Mouse (Mus musculus) urinary bladder, adult 2 months (tissue): ENCODE results near the gene Ebf1. TPM values are rescaled to one million over a fixed set of nuclear protein-coding genes. Genes with fewer than 3 reads are reported as not detected.

ENCODE experiments used
- DNase-seq: peaks from one replicate; pipeline ENCODE4 v3.0.0; 2022; ENCODE audit warnings: low spot score
- polyA plus RNA-seq: library from polyadenylated mRNA; depleted of rRNA; stranded (reverse); fragments of >200 nt; gene quantifications from 2 replicates; pipeline ENCODE4 v1.2.3, GENCODE M21; 2012

Gene Ebf1
- polyA plus RNA-seq, 1 experiment, result 9.6 TPM

GRCm38 (mm10) chr11:44777331-44778310 is 160.5 kb downstream of the Ebf1 start:
- no peak for DNase-seq

DNA sequence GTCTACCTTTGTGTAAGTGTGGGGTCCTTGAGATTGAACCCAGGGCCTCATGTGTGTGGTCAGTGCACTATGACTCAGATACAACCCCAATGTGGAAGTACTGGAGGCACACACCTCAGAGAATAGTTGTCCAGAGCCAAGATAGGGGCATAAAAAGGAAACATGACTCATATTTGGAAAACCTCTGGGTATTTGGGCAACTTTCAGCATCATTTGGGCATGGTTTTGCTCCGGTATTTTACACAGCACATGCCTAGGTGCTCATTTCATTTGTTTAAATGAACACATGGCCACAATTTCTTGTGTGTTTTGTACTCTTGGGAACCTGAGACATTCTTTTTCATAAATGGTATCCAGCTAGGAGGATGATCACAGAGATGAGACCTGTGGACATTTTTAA is 161.9 kb downstream of the Ebf1 start:
- DNase-seq, result no peak

DNA sequence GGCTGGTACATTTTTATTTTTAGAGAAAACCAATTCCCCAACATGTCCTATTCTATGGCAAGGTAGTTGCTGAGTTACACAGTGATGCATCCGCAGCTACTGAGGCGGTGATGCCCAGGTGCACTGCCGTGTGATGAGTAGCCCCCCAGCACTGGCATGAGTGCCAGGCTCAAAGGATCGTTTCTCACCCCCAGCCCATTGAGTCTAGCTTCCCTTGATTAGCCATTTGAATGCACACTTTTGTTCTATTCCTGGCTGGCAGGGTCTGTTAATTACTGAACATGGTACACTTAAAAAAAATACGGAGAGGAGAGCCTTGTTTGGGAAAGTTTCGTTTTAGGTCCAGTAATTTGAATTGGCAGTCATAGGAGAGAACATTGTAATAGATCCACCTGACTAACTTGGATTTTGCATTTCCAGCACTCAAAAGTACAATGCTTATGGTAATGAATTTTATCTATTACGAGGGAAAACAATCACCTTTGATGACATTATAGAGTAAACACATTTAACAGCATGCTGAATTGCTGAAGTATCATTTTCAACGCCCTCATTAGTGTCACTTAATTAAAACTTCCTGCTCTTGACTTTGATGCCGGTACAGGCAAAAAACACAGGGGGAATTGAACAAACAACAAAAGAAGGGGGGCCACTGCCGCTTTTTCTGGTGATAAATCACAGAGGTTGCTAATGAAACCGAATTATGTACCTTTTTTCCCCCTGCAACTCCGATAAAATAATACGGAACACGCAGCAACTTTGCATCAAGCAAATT is 167.3 kb downstream of the Ebf1 start:
- DNase-seq, result no peak

- DNase-seq, result no peak
Measured at GRCm38 (mm10) chr11:44785063-44785462, 167.9 kb downstream of the Ebf1 start.

DNA sequence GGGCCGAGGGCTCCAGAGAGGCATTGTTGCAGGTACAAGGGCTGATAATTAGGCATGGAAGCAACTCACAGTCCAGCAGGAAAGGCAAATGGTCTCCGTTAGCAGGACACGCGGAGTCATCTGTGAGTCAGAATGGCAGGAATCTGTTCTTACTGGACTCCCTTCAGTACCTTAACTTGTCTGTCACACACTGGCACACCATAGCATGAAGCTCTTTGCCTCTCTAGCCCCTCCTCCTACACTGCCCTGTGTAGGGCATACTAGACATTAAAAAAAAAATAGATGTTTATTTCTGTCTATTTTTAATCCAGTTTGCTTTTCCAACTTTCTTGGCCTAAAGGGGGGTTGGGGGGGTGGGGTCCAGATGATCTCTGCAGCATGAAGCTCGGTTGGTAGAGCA is 168.4 kb downstream of the Ebf1 start:
- DNase-seq, result no peak

- no peak for DNase-seq
Measured at GRCm38 (mm10) chr11:44788003-44788402, 170.9 kb downstream of the Ebf1 start.

DNA sequence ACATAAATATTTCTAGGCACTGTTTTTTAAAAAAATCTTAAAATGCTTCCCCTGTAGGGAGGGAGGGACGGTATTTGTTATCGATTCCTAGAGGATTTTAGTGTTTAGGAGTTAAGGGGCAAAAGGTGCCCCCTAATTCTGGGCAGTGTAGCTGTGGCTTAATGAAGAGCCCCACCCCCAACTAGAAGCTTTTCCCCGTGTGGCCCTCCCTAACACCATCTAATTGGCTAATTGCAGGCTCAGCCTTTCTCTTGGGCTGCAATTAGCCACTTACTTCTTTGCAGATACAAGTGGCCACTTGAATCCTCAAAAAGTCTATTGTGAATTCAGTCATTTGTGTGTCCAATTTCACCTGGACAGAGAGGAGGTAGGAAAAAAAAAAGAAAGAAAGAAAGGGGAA is 175.7 kb downstream of the Ebf1 start:
- DNase-seq, result no peak

DNA sequence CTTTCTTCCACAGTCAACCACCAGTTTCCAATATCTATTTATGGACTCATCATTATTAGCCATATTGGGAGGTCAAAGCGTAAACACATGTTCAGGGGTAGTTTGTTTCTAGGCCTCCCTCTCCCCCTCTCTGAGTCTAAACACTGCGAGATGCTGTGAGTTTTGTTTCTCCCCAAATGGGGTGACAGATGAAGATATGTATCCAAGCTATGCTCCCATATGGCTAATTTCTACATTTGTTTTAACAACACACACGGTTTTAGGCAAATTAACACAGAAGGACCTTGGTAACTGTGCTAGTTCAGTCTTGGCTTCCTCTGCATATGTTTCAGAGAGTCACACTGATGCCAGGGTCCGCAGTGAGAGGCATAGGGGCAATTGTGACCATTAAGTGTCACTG is 177.8 kb downstream of the Ebf1 start:
- no peak for DNase-seq

- no peak for DNase-seq
Measured at GRCm38 (mm10) chr11:44795767-44796166, 178.7 kb downstream of the Ebf1 start.

- no peak for DNase-seq
Measured at GRCm38 (mm10) chr11:44798270-44798669, 181.2 kb downstream of the Ebf1 start.

DNA sequence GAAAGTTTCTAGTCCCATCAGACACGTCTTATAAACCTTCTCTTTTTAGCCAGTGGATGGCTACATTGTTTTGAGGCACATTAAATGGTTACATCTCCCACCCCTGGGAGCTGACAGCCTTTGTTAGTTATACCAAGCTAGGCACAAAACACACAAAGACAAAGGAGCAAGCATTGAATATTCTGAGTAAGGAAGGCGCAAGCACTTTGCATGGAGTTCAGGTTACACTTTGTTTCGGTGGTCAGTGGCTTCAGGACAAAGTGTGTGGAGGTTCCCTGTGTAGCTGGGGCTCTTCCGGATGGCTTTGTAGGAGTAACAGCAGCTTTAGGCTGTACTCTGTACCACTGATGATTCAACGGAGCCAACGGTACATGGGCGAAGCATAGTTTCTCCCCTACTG is 186.9 kb downstream of the Ebf1 start:
- DNase-seq, result no peak

GRCm38 (mm10) chr11:44806589-44806988 is 189.5 kb downstream of the Ebf1 start:
- DNase-seq, result no peak

- DNase-seq, result no peak
Measured at GRCm38 (mm10) chr11:44808855-44809546, 191.9 kb downstream of the Ebf1 start.

DNA sequence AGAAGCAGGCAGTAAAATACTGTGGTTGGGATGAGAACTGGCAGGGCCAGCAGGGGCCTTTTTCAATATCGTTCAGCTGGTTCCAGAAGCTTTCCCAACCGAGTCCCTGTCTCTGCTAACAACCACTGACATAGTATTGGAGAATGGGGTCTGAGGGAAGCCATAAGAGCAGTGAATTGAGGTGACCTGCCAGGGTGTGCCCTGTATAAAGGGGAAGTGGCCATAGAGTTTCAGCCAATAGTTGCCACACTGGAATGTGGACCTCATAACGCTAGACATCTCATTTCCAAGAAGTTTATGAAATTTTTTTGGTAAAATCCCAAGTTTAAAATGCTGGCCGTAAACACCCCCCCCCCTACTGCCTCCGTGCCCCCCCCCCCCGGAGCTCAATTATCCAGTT is 193.9 kb downstream of the Ebf1 start:
- DNase-seq, result no peak

DNA sequence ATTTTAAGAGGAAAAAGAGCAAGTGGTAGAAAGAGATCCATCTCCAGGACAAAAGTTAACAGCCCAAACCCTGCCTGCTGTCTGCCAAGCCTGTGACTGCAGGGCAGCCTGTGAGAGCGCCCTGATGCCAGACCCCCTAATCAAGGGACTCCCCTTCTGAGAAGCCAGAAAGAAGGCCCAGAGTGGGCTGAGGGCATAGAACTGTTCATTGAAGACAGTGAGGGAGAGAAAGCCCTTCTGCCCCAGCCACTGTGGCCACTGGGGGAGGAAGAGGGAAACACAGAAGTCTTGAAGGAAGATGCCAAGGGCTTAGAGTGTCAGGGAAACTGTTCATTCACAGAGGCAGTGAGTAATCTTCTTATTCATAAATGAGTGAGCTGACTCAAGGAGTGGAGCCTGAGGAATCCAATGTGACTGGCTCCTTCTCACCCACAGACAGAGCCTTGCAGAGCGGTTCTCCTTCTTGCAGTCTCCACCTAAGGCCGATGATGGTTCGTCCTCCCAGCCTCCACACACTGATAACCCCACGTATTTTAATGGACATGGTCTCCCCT is 195.2 kb downstream of the Ebf1 start:
- no peak for DNase-seq

DNA sequence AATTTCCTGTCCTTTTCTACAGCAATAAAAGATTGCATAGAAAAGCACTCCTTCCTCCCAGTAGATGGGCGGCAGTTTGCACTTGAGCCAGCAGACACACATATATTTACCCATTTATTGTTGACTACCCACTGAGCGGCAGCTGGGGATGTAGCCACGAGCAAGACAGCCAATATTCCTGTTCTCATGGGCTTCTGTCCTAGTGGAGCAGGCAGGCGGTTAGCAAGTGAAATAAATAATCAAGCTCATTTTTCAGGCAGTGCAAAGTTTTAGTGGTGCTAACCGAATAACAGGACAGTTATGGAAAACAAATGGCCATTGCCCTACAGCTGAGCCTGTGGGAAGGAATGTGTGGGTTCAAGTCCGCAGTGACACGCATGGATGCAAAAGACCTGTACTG is 196.4 kb downstream of the Ebf1 start:
- DNase-seq, result no peak

- DNase-seq, result no peak
Measured at GRCm38 (mm10) chr11:44814847-44815246, 197.7 kb downstream of the Ebf1 start.

GRCm38 (mm10) chr11:44815991-44816390 is 198.9 kb downstream of the Ebf1 start:
- no peak for DNase-seq

- no peak for DNase-seq
Measured at GRCm38 (mm10) chr11:44822312-44822711, 205.2 kb downstream of the Ebf1 start.

GRCm38 (mm10) chr11:44832227-44832939 is 215.3 kb downstream of the Ebf1 start:
- DNase-seq, result no peak

DNA sequence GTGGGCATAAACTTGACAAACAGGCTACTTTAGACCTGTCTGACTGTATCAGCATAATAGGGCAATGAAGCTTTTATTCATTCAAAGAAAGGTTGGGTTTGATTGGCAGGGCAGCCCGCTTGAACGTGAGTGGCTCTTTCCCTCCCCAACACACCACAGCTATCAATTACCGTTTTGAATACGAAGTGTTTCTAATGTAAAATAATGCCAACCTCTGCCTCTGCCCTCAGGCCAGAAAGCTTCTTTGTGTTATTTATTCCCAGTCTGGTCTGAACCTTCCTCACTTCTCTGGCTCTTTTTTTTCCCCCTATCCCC is 215.8 kb downstream of the Ebf1 start:
- DNase-seq, result no peak
